29 mouse cellular contexts compared by ENCODE assay signal in genomic region chr2:123655551-123655950, GRCm38 (mm10).
DNase-seq lines count a peak whose midpoint lies in the region; ATAC-seq and TF ChIP-seq lines count a peak whose summit lies in the region.
"Had no signal": no experiment of that assay in that cellular context is flagged by ENCODE, and none has a peak within 500 bp of the region (broad histone marks: within the 10 kb centered on the region; RNA-seq: fewer than 3 reads in every experiment).

No protein-coding gene starts in this region.

- H3K4me3 ChIP-seq in layer of hippocampus, adult 2 months, result no peak overlapping the region
- H3K4me3 ChIP-seq in limb, embryonic 10.5 days, result no peak overlapping the region
- H3K4me3 ChIP-seq: embryonic facial prominence, embryonic 13.5 days; embryonic facial prominence, embryonic 15.5 days; erythroblast, embryonic 14.5 days; forebrain, embryonic 10.5 days; forebrain, embryonic 12.5 days had no signal

- WGBS in limb, embryonic 10.5 days, result 79% methylated on average over 1 of the region's 1 CpGs

- H3K4me1 ChIP-seq in limb, embryonic 10.5 days, result no peaks in the 10 kb centered on the region
- H3K4me1 ChIP-seq: embryonic facial prominence, embryonic 13.5 days; embryonic facial prominence, embryonic 15.5 days; forebrain, embryonic 10.5 days; forebrain, embryonic 12.5 days had no signal

- no peaks in the 10 kb centered on the region for H3K36me3 ChIP-seq in limb, embryonic 10.5 days
- H3K36me3 ChIP-seq: embryonic facial prominence, embryonic 13.5 days; embryonic facial prominence, embryonic 15.5 days; forebrain, embryonic 10.5 days; forebrain, embryonic 12.5 days; G1E had no signal

- no peak for TF ChIP-seq CTCF in layer of hippocampus, adult 2 months (conservative IDR thresholded peaks at IDR 0.05)

- H3K27ac ChIP-seq in layer of hippocampus, adult 2 months, result peak overlapping the region; percentile 24; the same call in 1 of the 2 replicates
- no peak overlapping the region for H3K27ac ChIP-seq in limb, embryonic 10.5 days
- H3K27ac ChIP-seq: embryonic facial prominence, embryonic 13.5 days; embryonic facial prominence, embryonic 15.5 days; forebrain, embryonic 10.5 days; forebrain, embryonic 12.5 days had no signal

- peak; percentile 44; the same call in 1 of the 2 replicates for ATAC-seq in frontal cortex, adult (ENCODE audit: low TSS enrichment)
- ATAC-seq: activated CD4-positive, CD25-positive, alpha-beta regulatory T cell, adult 4 months; CD4-positive, CD25-positive, alpha-beta regulatory T cell, adult 4 months; forebrain, embryonic 14.5 days; forebrain, embryonic 16.5 days; Patski had no signal

- H3K27me3 ChIP-seq in limb, embryonic 10.5 days (ENCODE audit: low read depth, poor library complexity, severe bottlenecking), result no peaks in the 10 kb centered on the region
- H3K27me3 ChIP-seq: CH12.LX; embryonic facial prominence, embryonic 13.5 days; embryonic facial prominence, embryonic 15.5 days; forebrain, embryonic 12.5 days; Patski had no signal

- H3K9me3 ChIP-seq in limb, embryonic 10.5 days (replicated peaks), result no peaks in the 10 kb centered on the region
- H3K9me3 ChIP-seq: embryonic facial prominence, embryonic 13.5 days; embryonic facial prominence, embryonic 15.5 days; forebrain, embryonic 10.5 days; forebrain, embryonic 12.5 days had no signal

- no peak for DNase-seq in frontal cortex, postnatal 36 days (ENCODE audit: low spot score in 2 of 2)
- peak; percentile 17 to 51 for DNase-seq in layer of hippocampus, adult 2 months (ENCODE audit: low spot score in 2 of 2)
- no peak for DNase-seq in layer of hippocampus, adult 9-10 months (ENCODE audit: low spot score)
- peak; percentile 32 for DNase-seq in brain, adult 2 months (ENCODE audit: low read depth, low spot score)
- DNase-seq in limb, embryonic 10.5 days (ENCODE audit: low spot score), result no peak
- DNase-seq: adrenal gland, adult 8-10 months; adrenal gland, postnatal 14 days; adrenal gland, postnatal 36 days; B cell, adult 2 months; cerebellum, adult 11 months; cerebellum, adult 18-20 months; cerebellum, adult 8-10 months; cerebellum, adult 9-11 months; cerebellum, postnatal 14 days; cerebellum, postnatal 36 days; embryo, embryonic 11 days had no signal

Comparison
In these comparisons a context has a peak if more than half of its experiments do, and no peak if none do; other contexts are left out.
1. DNase-seq: peak in layer of hippocampus, adult 2 months (2 of 2) and brain, adult 2 months (single experiment); none in frontal cortex, postnatal 36 days (0 of 2), layer of hippocampus, adult 9-10 months (single experiment) and limb, embryonic 10.5 days (single experiment).